Mouse (Mus musculus) MEL (cell line): ENCODE results near the gene Ctnna2. TPM values are rescaled to one million over a fixed set of nuclear protein-coding genes. Genes with fewer than 3 reads are reported as not detected.

Source experiments
- DNase-seq: peaks from one replicate; pipeline ENCODE4 v3.0.0; 2011; ENCODE audit warnings: low read depth, low spot score
- H3K27ac ChIP-seq: 2 replicates; pipeline ENCODE4 v1.5.1; 2012; ENCODE audit warnings: low read depth, mild to moderate bottlenecking, control low read depth, low read length, moderate library complexity; ENCODE audit not compliant: control insufficient read depth
- H3K27me3 ChIP-seq, 2 experiments: fragments of 150-350 bp in 1 of 2; sonication (generic) in 1 of 2; 2 replicates each; pipeline ENCODE4 v1.6.1; 2012; ENCODE audit warnings: low read length in 2 of 2, mild to moderate bottlenecking in 2 of 2, improper control_type of control experiment in 1 of 2, moderate library complexity in 1 of 2; ENCODE audit not compliant: insufficient read depth in 2 of 2, control insufficient read depth in 1 of 2
- H3K36me3 ChIP-seq, 2 experiments: 2 replicates each; pipeline ENCODE4 v1.6.1; 2012 to 2014; ENCODE audit warnings: low read length in 2 of 2, improper control_type of control experiment in 1 of 2, inconsistent platforms in 1 of 2, mild to moderate bottlenecking in 1 of 2; ENCODE audit not compliant: insufficient read depth in 2 of 2, control insufficient read depth in 1 of 2
- H3K4me1 ChIP-seq, 2 experiments: fragments of 150-350 bp in 1 of 2; sonication (generic) in 1 of 2; 2 replicates each; pipeline ENCODE4 v1.6.1; 2012; ENCODE audit warnings: low read length in 2 of 2, improper control_type of control experiment in 1 of 2, mild to moderate bottlenecking in 1 of 2; ENCODE audit not compliant: insufficient read depth in 2 of 2, control insufficient read depth in 1 of 2
- H3K4me3 ChIP-seq, 2 experiments: fragments of 150-350 bp in 1 of 2; sonication (generic) in 1 of 2; 2 replicates each; pipeline ENCODE4 v1.5.1; 2012; ENCODE audit warnings: low read depth in 2 of 2, low read length in 2 of 2, mild to moderate bottlenecking in 2 of 2, moderate library complexity in 2 of 2, control low read depth in 1 of 2, improper control_type of control experiment in 1 of 2; ENCODE audit not compliant: control insufficient read depth in 1 of 2, insufficient read depth in 1 of 2
- H3K79me2 ChIP-seq: 2 replicates; pipeline ENCODE4 v1.6.1; 2012; ENCODE audit warnings: mild to moderate bottlenecking, low read length, moderate library complexity; ENCODE audit not compliant: control insufficient read depth, poor library complexity, insufficient read depth
- H3K9ac ChIP-seq: 2 replicates; pipeline ENCODE4 v1.6.1; 2012; ENCODE audit warnings: low read depth, mild to moderate bottlenecking, control low read depth, low read length, moderate library complexity; ENCODE audit not compliant: control insufficient read depth, poor library complexity, severe bottlenecking
- H3K9me3 ChIP-seq: fragments of 150-350 bp; sonication (generic); replicated peaks from 2 replicates; pipeline ENCODE4 v1.6.1; 2012; ENCODE audit warnings: mild to moderate bottlenecking, low read length, improper control_type of control experiment, moderate library complexity; ENCODE audit not compliant: insufficient read depth
- BHLHE40 ChIP-seq: IDR thresholded peaks from 2 replicates; pipeline ENCODE4 v1.6.1; 2012; ENCODE audit warnings: low read depth, mild to moderate bottlenecking, inconsistent platforms, low read length, improper control_type of control experiment, borderline replicate concordance
- CHD1 ChIP-seq: IDR thresholded peaks from 2 replicates; pipeline ENCODE4 v1.6.1; 2012; ENCODE audit warnings: low read depth, mild to moderate bottlenecking, inconsistent platforms, low read length, improper control_type of control experiment
- E2F4 ChIP-seq: IDR thresholded peaks from 2 replicates; pipeline ENCODE4 v1.6.1; 2011; ENCODE audit warnings: low read depth, low read length, improper control_type of control experiment, borderline replicate concordance
- EP300 ChIP-seq, 2 experiments: IDR thresholded peaks; 2 replicates each; pipeline ENCODE4 v1.6.1; 2011; ENCODE audit warnings: improper control_type of control experiment in 2 of 2, low read length in 2 of 2, low read depth in 1 of 2, mild to moderate bottlenecking in 1 of 2
- ETS1 ChIP-seq: IDR thresholded peaks from 2 replicates; pipeline ENCODE4 v1.6.1; 2012; ENCODE audit warnings: low read depth, mild to moderate bottlenecking, inconsistent platforms, low read length, improper control_type of control experiment, moderate library complexity
- GATA1 ChIP-seq: IDR thresholded peaks from 2 replicates; pipeline ENCODE4 v1.6.1; 2011; ENCODE audit warnings: low read depth, low read length, improper control_type of control experiment
- HCFC1 ChIP-seq: IDR thresholded peaks from 2 replicates; pipeline ENCODE4 v1.6.1; 2012; ENCODE audit warnings: low read depth, mild to moderate bottlenecking, inconsistent platforms, low read length, improper control_type of control experiment, moderate library complexity
- JUND ChIP-seq: IDR thresholded peaks from 2 replicates; pipeline ENCODE4 v1.6.1; 2011; ENCODE audit warnings: low read depth, mild to moderate bottlenecking, improper control_type of control experiment, low read length
- KAT2A ChIP-seq: conservative IDR thresholded peaks from 2 replicates; pipeline ENCODE4 v1.6.1; 2012; ENCODE audit warnings: low read depth, low read length, improper control_type of control experiment, inconsistent platforms
- MAFK ChIP-seq: IDR thresholded peaks from 2 replicates; pipeline ENCODE4 v1.6.1; 2011; ENCODE audit warnings: low read depth, mild to moderate bottlenecking, low read length, improper control_type of control experiment, borderline replicate concordance
- MAX ChIP-seq: IDR thresholded peaks from 2 replicates; pipeline ENCODE4 v1.6.1; 2011; ENCODE audit warnings: low read length, improper control_type of control experiment
- MAZ ChIP-seq: IDR thresholded peaks from 2 replicates; pipeline ENCODE4 v1.6.1; 2012; ENCODE audit warnings: low read depth, mild to moderate bottlenecking, inconsistent platforms, low read length, improper control_type of control experiment
- MEF2A ChIP-seq: IDR thresholded peaks from 2 replicates; pipeline ENCODE4 v1.6.1; 2014; ENCODE audit warnings: low read depth, mild to moderate bottlenecking, inconsistent platforms, low read length, improper control_type of control experiment; ENCODE audit not compliant: poor library complexity, insufficient replicate concordance, severe bottlenecking; ENCODE audit errors: extremely low read depth
- MYB ChIP-seq: IDR thresholded peaks from 2 replicates; pipeline ENCODE4 v1.6.1; 2011; ENCODE audit warnings: mild to moderate bottlenecking, low read depth, low read length, improper control_type of control experiment
- NELFE ChIP-seq: IDR thresholded peaks from 2 replicates; pipeline ENCODE4 v1.6.1; 2011; ENCODE audit warnings: low read depth, low read length, improper control_type of control experiment
- NRF1 ChIP-seq: IDR thresholded peaks from 2 replicates; pipeline ENCODE4 v1.6.1; 2014; ENCODE audit warnings: low read depth, mild to moderate bottlenecking, inconsistent platforms, low read length, improper control_type of control experiment, moderate library complexity; ENCODE audit not compliant: poor library complexity, insufficient read depth, severe bottlenecking
- POLR2A ChIP-seq, 2 experiments: IDR thresholded peaks; 2 replicates each; pipeline ENCODE4 v1.6.1; 2011 to 2012; ENCODE audit warnings: low read length in 2 of 2, mild to moderate bottlenecking in 2 of 2, control low read depth in 1 of 2, improper control_type of control experiment in 1 of 2, low read depth in 1 of 2, moderate library complexity in 1 of 2; ENCODE audit not compliant: control insufficient read depth in 1 of 2, insufficient read depth in 1 of 2, poor library complexity in 1 of 2
- POLR2AphosphoS2 ChIP-seq: IDR thresholded peaks from 2 replicates; pipeline ENCODE4 v1.6.1; 2011; ENCODE audit warnings: low read length, improper control_type of control experiment
- POLR2AphosphoS5 ChIP-seq: IDR thresholded peaks from 2 replicates; pipeline ENCODE4 v1.6.1; 2012; ENCODE audit warnings: low read depth, borderline replicate concordance, mild to moderate bottlenecking, inconsistent platforms, low read length, moderate library complexity, mixed read lengths
- RCOR1 ChIP-seq: IDR thresholded peaks from 2 replicates; pipeline ENCODE4 v1.6.1; 2012; ENCODE audit warnings: low read depth, mild to moderate bottlenecking, inconsistent platforms, low read length, improper control_type of control experiment
- TBP ChIP-seq: IDR thresholded peaks from 2 replicates; pipeline ENCODE4 v1.8.0; 2011; ENCODE audit warnings: low read depth, low read length, improper control_type of control experiment
- USF1 ChIP-seq: IDR thresholded peaks from 2 replicates; pipeline ENCODE4 v1.6.1; 2014; ENCODE audit warnings: low read depth, mild to moderate bottlenecking, inconsistent platforms, low read length, improper control_type of control experiment, moderate library complexity
- USF2 ChIP-seq, 2 experiments: IDR thresholded peaks; 2 replicates each; pipeline ENCODE4 v1.6.1; 2011 to 2012; ENCODE audit warnings: improper control_type of control experiment in 2 of 2, low read length in 2 of 2, borderline replicate concordance in 1 of 2, inconsistent platforms in 1 of 2, low read depth in 1 of 2, mild to moderate bottlenecking in 1 of 2; ENCODE audit not compliant: insufficient read depth in 1 of 2
- polyA plus RNA-seq, 2 experiments: library from polyadenylated mRNA; stranded (reverse) in 1 of 2; unstranded in 1 of 2; fragments of >175 nt in 1 of 2; fragments of >200 nt in 1 of 2; gene quantifications; 2 replicates each; pipeline versions ENCODE4 v1.2.1 to v1.2.4; 2012; ENCODE audit warnings: low replicate concordance in 2 of 2, low read depth in 1 of 2; ENCODE audit not compliant: insufficient read length in 2 of 2, insufficient read depth in 1 of 2, missing spikeins in 1 of 2
- total RNA-seq: library from RNA; depleted of rRNA; stranded (reverse); fragments of 300-350 nt; gene quantifications from 2 replicates; pipeline ENCODE4 v1.2.3, GENCODE M21; 2012

Gene Ctnna2
- total and polyA plus RNA-seq, 3 experiments = not detected

DNA sequence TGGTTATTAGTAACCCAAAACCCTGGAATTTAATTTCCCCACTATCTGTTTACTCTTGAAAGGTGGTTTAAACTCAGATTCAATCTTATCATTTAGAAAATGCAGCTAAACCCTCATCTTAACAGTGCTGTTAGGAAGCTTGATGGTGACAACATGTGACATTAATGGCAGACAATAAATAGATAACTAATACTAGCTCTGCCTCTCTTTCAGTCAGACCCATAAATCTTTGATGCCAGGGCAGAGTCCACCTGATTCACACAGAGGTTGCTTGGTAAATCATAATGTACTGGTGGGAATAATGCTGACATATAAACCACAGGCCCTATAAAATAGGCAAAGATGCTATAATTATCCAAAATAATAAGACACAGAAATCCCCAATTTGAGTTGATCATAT, 398.6 kb downstream of the Ctnna2 start:
- no peak overlapping the region for H3K27ac ChIP-seq
- no peaks in the 10 kb centered on the region for H3K27me3 ChIP-seq
- TF ChIP-seq NRF1 = no peak
- no peak for TF ChIP-seq RCOR1
- TF ChIP-seq POLR2AphosphoS2 = no peak
- no peak for TF ChIP-seq KAT2A
- TF ChIP-seq NELFE = no peak
- TF ChIP-seq HCFC1 = no peak
- TF ChIP-seq BHLHE40 = no peak
- H3K79me2 ChIP-seq = no peaks in the 10 kb centered on the region
- no peak for DNase-seq
- H3K9ac ChIP-seq = no peak overlapping the region
- H3K9me3 ChIP-seq = no peaks in the 10 kb centered on the region
- no peak overlapping the region for H3K4me3 ChIP-seq
- H3K4me1 ChIP-seq = no peaks in the 10 kb centered on the region
- H3K36me3 ChIP-seq = no peaks in the 10 kb centered on the region

DNA sequence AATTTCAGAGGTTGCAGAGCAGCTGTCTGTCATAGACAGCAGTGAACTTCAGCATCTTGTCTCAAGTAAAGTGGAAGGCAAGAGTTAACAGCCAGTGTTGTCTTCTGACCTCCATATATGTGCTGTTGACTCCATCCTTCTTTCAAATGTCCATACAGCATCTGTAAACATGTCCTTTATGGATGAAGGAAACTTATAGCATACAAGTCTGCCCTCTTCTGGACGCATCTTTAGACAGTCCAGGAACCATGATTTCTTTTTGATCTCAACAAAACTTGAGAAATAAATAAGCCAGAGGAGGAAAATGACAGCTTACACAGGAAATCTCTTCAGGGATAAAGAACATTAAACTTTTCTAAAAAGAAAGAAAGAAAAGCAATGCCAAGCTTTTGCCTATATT, 400.9 kb downstream of the Ctnna2 start:
- Histone ChIP-seq H3K4me3 (no peak overlapping the region), H3K9ac (no peak overlapping the region), H3K27ac (no peak overlapping the region), H3K27me3 (no peaks in the 10 kb centered on the region), H3K36me3 (no peaks in the 10 kb centered on the region), H3K4me1 (no peaks in the 10 kb centered on the region), H3K9me3 (no peaks in the 10 kb centered on the region), H3K79me2 (no peaks in the 10 kb centered on the region)
- DNase-seq = no peak
- TF ChIP-seq ETS1 = no peak
- no peak for TF ChIP-seq USF1
- no peak for TF ChIP-seq MEF2A
- no peak for TF ChIP-seq USF2 (IDR thresholded peaks at IDR 0.05; ENCODE audit: borderline replicate concordance in 1 of 2, insufficient read depth in 1 of 2, low read depth in 1 of 2, low read length in 2 of 2)
- no peak for TF ChIP-seq HCFC1
- TF ChIP-seq E2F4 = no peak
- no peak for TF ChIP-seq MAZ
- TF ChIP-seq CHD1 = no peak
- TF ChIP-seq GATA1 = no peak
- TF ChIP-seq TBP = no peak
- TF ChIP-seq JUND = no peak
- TF ChIP-seq MAX = no peak
- no peak for TF ChIP-seq POLR2AphosphoS5
- TF ChIP-seq MYB = no peak
- TF ChIP-seq KAT2A = no peak
- TF ChIP-seq MAFK = no peak
- no peak for TF ChIP-seq POLR2A (IDR thresholded peaks at IDR 0.05; ENCODE audit: control insufficient read depth in 1 of 2, insufficient read depth in 1 of 2, low read depth in 1 of 2, low read length in 2 of 2, poor library complexity in 1 of 2)
- no peak for TF ChIP-seq EP300 (IDR thresholded peaks at IDR 0.05; ENCODE audit: low read depth in 1 of 2, low read length in 2 of 2)
- no peak for TF ChIP-seq NRF1
